Mouse (Mus musculus): Measurements from ENCODE around the gene Sh3bp2.

GRCm38 (mm10) chr5:34590702-34591101, 65.1 kb downstream of the Sh3bp2 start:
- TF ChIP-seq POLR2A (IDR thresholded peaks at IDR 0.05; ENCODE audit: low read depth, low read length): no peak
- no peak for TF ChIP-seq CTCF (IDR thresholded peaks at IDR 0.05; ENCODE audit: extremely low read depth, insufficient read length, insufficient replicate concordance, low read depth, low read length)

Data from small intestine, adult 2 months (tissue).